Mouse (Mus musculus): ENCODE measurements around the gene Snap91. TPM values are rescaled to one million over a fixed set of nuclear protein-coding genes. Genes with fewer than 3 reads are reported as not detected.

Snap91 gene
- polyA plus RNA-seq, 1 experiment from 2014 or later, result 184 TPM

DNA sequence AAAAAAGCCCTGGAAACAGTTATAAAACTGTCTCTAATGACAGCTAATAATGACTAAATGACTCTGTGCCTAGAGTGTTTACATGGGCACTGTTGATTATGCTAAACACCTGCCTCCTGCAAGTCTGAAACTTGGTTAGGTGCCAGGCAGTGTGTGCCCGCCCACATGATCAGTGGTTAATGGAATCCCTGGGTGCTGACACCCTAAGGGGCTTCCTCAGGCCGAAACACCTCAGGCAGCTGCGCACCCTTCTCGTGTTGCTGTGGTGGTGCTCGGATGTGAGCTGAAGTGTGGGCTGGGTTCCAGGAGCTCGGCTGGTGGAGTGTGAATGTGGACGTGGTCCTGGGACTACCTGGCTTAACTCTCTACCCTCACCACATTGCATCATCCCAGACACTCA lies 103.1 kb downstream of the Snap91 start:
- Histone ChIP-seq H3K36me3 (ENCODE audit: control insufficient read depth, insufficient read depth, low read length) (peaks cover 39% of the 10 kb centered on the region), H3K27me3 (ENCODE audit: control insufficient read depth, insufficient read depth, low read depth, low read length) (no peaks in the 10 kb centered on the region), H3K9ac (ENCODE audit: low read depth, low read length) (no peak overlapping the region), H3K9me3 (replicated peaks; ENCODE audit: control insufficient read depth, low read length, poor library complexity, severe bottlenecking) (no peaks in the 10 kb centered on the region), H3K4me3 (ENCODE audit: low read depth, low read length) (no peak overlapping the region), H3K4me1 (ENCODE audit: control insufficient read depth, insufficient read depth, low read length) (no peaks in the 10 kb centered on the region), H3K4me2 (ENCODE audit: low read length) (no peak overlapping the region), H3K27ac (ENCODE audit: low read length) (no peak overlapping the region)
- 71% methylated on average over 7 of the region's 7 CpGs for WGBS
- 0 out of 2 replicates have a peak, but pooled peaks have one; percentile 17 for ATAC-seq

DNA sequence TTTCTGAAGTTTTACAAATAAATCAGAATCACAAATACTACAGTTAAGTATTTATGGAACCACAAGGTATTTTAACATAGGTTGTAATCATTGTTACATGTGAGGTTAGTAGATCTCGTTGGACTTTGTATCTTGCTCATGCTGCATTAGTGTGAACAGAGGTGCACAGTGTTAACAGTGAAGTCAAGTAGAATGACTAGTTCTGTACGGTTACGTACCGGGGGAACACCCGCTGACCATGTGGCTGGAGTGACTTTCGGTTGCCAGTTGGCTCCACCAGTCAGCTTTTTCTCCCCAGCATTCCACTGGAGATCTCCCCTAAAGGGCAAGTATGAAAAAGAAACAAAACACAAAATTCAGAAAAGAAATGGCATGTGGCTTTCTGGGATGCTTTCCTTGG lies 105.1 kb downstream of the Snap91 start:
- H3K9me3 ChIP-seq (replicated peaks; ENCODE audit: control insufficient read depth, low read length, poor library complexity, severe bottlenecking), result no peaks in the 10 kb centered on the region
- H3K4me1 ChIP-seq (ENCODE audit: control insufficient read depth, insufficient read depth, low read length), result no peaks in the 10 kb centered on the region
- no peak overlapping the region for H3K4me2 ChIP-seq (ENCODE audit: low read length)
- H3K36me3 ChIP-seq (ENCODE audit: control insufficient read depth, insufficient read depth, low read length), result peaks cover 38% of the 10 kb centered on the region
- no peak overlapping the region for H3K4me3 ChIP-seq (ENCODE audit: low read depth, low read length)
- H3K27me3 ChIP-seq (ENCODE audit: control insufficient read depth, insufficient read depth, low read depth, low read length), result no peaks in the 10 kb centered on the region
- 97% methylated on average over 6 of the region's 6 CpGs for WGBS
- no peak for ATAC-seq
- H3K27ac ChIP-seq (ENCODE audit: low read length), result no peak overlapping the region
- H3K9ac ChIP-seq (ENCODE audit: low read depth, low read length), result no peak overlapping the region

DNA sequence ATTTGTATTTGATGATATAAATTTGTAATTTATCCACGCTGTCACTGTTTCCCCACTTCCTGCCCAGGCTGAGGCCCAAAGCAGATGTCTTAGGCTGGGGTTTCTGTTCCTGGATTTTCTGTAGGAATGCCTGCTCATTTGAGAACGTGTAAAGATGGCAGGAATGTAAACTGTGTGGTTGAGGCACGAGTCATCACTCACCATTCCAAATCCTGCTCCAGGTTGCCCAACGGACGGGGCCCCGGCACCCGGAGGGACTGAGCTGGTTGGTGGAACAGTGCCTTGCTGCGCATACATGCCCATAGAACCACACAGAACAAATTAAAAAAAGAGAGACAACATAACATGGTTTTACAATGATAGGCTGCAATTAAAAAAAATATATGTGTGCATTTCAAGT lies 106.5 kb downstream of the Snap91 start:
- Histone ChIP-seq H3K4me3 (ENCODE audit: low read depth, low read length) (no peak overlapping the region), H3K9me3 (replicated peaks; ENCODE audit: control insufficient read depth, low read length, poor library complexity, severe bottlenecking) (no peaks in the 10 kb centered on the region), H3K36me3 (ENCODE audit: control insufficient read depth, insufficient read depth, low read length) (peaks cover 30% of the 10 kb centered on the region), H3K4me2 (ENCODE audit: low read length) (no peak overlapping the region), H3K27ac (ENCODE audit: low read length) (no peak overlapping the region), H3K4me1 (ENCODE audit: control insufficient read depth, insufficient read depth, low read length) (no peaks in the 10 kb centered on the region), H3K27me3 (ENCODE audit: control insufficient read depth, insufficient read depth, low read depth, low read length) (no peaks in the 10 kb centered on the region), H3K9ac (ENCODE audit: low read depth, low read length) (no peak overlapping the region)
- ATAC-seq, result no peak
- 88% methylated on average over 8 of the region's 8 CpGs for WGBS

GRCm38 (mm10) chr9:86772897-86773296 lies 107.6 kb downstream of the Snap91 start:
- WGBS, result 80% methylated on average over 3 of the region's 3 CpGs
- Histone ChIP-seq H3K4me1 (ENCODE audit: control insufficient read depth, insufficient read depth, low read length) (no peaks in the 10 kb centered on the region), H3K36me3 (ENCODE audit: control insufficient read depth, insufficient read depth, low read length) (peaks cover 34% of the 10 kb centered on the region), H3K27ac (ENCODE audit: low read length) (no peak overlapping the region), H3K27me3 (ENCODE audit: control insufficient read depth, insufficient read depth, low read depth, low read length) (no peaks in the 10 kb centered on the region), H3K9ac (ENCODE audit: low read depth, low read length) (no peak overlapping the region), H3K4me3 (ENCODE audit: low read depth, low read length) (no peak overlapping the region), H3K9me3 (replicated peaks; ENCODE audit: control insufficient read depth, low read length, poor library complexity, severe bottlenecking) (no peaks in the 10 kb centered on the region), H3K4me2 (ENCODE audit: low read length) (no peak overlapping the region)
- no peak for ATAC-seq

DNA sequence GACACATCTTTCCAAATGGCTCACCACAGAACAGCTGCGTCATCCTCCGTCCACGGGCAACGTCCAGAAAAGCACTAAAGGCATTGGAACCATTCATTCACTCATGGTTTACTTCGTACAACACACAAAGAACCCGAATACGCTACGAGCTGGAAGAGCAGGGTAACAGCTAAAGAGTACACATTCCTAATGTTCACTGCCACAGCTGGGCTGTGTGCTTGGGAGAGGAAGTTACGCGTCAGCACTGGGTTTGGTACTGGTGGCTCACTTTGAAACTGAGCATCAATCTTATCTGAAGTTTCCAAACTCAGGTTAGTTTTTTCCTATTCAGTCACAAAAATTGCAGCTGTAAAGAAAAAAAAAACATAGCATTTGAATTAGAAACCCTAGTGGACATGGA lies 113.5 kb downstream of the Snap91 start:
- Histone ChIP-seq H3K27ac (ENCODE audit: low read length) (no peak overlapping the region), H3K4me1 (ENCODE audit: control insufficient read depth, insufficient read depth, low read length) (no peaks in the 10 kb centered on the region), H3K9ac (ENCODE audit: low read depth, low read length) (no peak overlapping the region), H3K4me3 (ENCODE audit: low read depth, low read length) (no peak overlapping the region), H3K9me3 (replicated peaks; ENCODE audit: control insufficient read depth, low read length, poor library complexity, severe bottlenecking) (no peaks in the 10 kb centered on the region), H3K27me3 (ENCODE audit: control insufficient read depth, insufficient read depth, low read depth, low read length) (no peaks in the 10 kb centered on the region), H3K36me3 (ENCODE audit: control insufficient read depth, insufficient read depth, low read length) (peaks cover 17% of the 10 kb centered on the region), H3K4me2 (ENCODE audit: low read length) (no peak overlapping the region)
- 86% methylated on average over 10 of the region's 10 CpGs for WGBS
- no peak for ATAC-seq

DNA sequence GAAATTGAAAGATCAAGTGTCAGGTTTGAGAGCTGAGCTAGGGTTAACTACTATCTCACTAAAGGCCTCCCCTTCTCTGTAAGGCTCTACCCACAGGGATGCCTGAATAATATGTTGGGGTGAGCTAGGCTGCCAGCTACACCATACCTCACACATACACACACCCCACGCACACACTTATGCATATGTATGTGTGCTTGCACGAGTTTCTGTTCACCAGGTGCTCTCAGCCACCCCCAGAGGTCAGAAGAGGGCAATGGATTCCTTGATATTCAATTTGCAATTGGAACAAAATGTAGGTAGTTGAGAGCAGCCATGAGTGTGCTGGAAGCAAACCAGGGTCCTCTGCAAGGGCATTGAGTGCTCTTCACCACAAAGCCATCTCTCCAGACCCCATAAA lies 116.5 kb downstream of the Snap91 start:
- no peaks in the 10 kb centered on the region for H3K9me3 ChIP-seq (replicated peaks; ENCODE audit: control insufficient read depth, low read length, poor library complexity, severe bottlenecking)
- no peak overlapping the region for H3K4me2 ChIP-seq (ENCODE audit: low read length)
- no peak overlapping the region for H3K4me3 ChIP-seq (ENCODE audit: low read depth, low read length)
- WGBS, result 53% methylated on average over 2 of the region's 2 CpGs
- H3K9ac ChIP-seq (ENCODE audit: low read depth, low read length), result no peak overlapping the region
- H3K27ac ChIP-seq (ENCODE audit: low read length), result no peak overlapping the region
- no peaks in the 10 kb centered on the region for H3K4me1 ChIP-seq (ENCODE audit: control insufficient read depth, insufficient read depth, low read length)
- ATAC-seq, result no peak
- H3K27me3 ChIP-seq (ENCODE audit: control insufficient read depth, insufficient read depth, low read depth, low read length), result no peaks in the 10 kb centered on the region
- peaks cover 11% of the 10 kb centered on the region; the same call in 1 of the 2 replicates for H3K36me3 ChIP-seq (ENCODE audit: control insufficient read depth, insufficient read depth, low read length)

DNA sequence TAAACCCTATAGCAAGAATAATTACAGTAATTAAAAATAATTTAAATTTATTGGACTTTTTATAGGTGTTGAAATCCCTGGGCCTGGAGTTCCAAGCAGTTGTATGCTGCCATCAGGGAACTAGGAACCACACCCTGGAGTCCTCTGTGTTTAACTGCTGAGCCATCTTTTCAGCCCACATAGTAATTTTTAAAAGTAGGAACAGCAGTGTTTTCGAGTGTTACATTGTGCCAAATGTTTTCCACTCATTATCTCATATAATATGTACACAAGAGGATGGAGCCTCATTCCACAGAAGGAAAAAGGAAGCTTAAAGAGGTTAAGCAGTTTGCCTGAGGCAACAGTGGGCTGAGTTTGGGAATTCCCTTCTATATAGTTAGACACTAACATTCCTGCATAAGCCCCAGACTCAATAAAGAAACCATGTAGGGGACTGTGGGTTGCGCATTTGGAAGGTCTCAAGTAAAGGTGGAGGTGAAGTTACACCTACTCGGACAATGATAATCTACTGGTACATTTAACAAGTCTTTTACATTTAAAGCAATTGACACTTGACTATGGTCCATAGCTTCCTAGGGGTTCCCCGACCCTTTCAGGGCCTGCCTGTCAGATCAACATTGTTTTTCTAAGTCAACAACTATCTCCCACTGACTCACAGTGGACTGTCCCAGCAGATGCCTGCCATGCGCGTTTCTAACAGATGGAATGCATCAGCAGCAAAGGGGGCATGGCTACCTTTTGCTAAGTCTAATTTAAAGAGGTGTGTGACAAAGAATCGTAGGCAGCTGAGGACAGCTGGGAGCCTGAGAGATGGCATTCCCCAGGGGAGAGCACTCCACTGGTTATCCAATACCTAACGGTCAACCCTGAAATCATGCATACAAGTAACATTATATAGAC lies 117.7 kb downstream of the Snap91 start:
- Histone ChIP-seq H3K36me3 (ENCODE audit: control insufficient read depth, insufficient read depth, low read length) (peaks cover 6% of the 10 kb centered on the region; the same call in 1 of the 2 replicates), H3K9ac (ENCODE audit: low read depth, low read length) (no peak overlapping the region), H3K4me3 (ENCODE audit: low read depth, low read length) (no peak overlapping the region), H3K4me2 (ENCODE audit: low read length) (no peak overlapping the region), H3K4me1 (ENCODE audit: control insufficient read depth, insufficient read depth, low read length) (no peaks in the 10 kb centered on the region), H3K27ac (ENCODE audit: low read length) (no peak overlapping the region), H3K27me3 (ENCODE audit: control insufficient read depth, insufficient read depth, low read depth, low read length) (no peaks in the 10 kb centered on the region), H3K9me3 (replicated peaks; ENCODE audit: control insufficient read depth, low read length, poor library complexity, severe bottlenecking) (no peaks in the 10 kb centered on the region)
- no peak for ATAC-seq
- WGBS, result 63% methylated on average over 8 of the region's 8 CpGs

DNA sequence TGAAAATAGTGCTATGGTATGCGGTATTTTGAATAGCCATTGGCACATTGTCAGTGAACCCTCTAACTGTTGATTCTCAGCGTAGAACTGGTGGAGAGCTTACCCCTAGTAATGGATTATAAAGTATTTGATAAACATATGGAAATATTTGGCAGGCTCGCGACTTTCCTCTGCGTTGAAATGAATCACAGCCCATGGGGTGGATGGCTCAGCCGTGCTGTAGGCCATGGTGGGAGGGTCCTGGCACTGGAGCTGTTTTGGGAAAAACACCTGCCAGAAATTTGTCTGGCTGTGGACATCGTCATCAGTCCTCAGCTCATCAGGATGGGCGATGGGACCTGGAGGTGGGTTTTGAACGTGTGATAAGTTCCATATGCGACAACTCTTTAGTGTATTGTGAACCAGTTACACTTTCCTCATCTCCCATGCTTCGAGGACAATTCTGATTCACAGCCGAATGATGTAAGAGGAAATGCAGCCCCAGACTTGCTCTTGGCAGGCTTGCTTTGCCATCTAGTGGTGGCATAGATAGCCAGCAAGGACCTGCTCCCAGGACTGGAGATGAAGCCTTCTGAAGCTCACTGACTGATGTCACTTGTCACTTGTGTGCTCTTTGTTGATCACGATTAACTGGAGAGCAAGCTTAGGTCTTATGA lies 134.4 kb downstream of the Snap91 start:
- H3K4me2 ChIP-seq (ENCODE audit: low read length), result 0 out of 2 replicates have a peak overlapping the region, but pooled peaks have one; percentile 3
- H3K9ac ChIP-seq (ENCODE audit: low read depth, low read length), result no peak overlapping the region
- 34% methylated on average over 13 of the region's 13 CpGs for WGBS
- H3K4me1 ChIP-seq (ENCODE audit: control insufficient read depth, insufficient read depth, low read length), result peaks cover 10% of the 10 kb centered on the region
- H3K27me3 ChIP-seq (ENCODE audit: control insufficient read depth, insufficient read depth, low read depth, low read length), result no peaks in the 10 kb centered on the region; the same call in none of the 2 replicates
- no peak overlapping the region for H3K4me3 ChIP-seq (ENCODE audit: low read depth, low read length)
- H3K27ac ChIP-seq (ENCODE audit: low read length), result no peak overlapping the region
- peak; percentile 84 for ATAC-seq
- no peaks in the 10 kb centered on the region for H3K9me3 ChIP-seq (replicated peaks; ENCODE audit: control insufficient read depth, low read length, poor library complexity, severe bottlenecking)
- H3K36me3 ChIP-seq (ENCODE audit: control insufficient read depth, insufficient read depth, low read length), result no peaks in the 10 kb centered on the region

- H3K4me2 ChIP-seq (ENCODE audit: low read length), result peak overlapping the region; percentile 75
- no peaks in the 10 kb centered on the region for H3K36me3 ChIP-seq (ENCODE audit: control insufficient read depth, insufficient read depth, low read length)
- no peaks in the 10 kb centered on the region; the same call in none of the 2 replicates for H3K27me3 ChIP-seq (ENCODE audit: control insufficient read depth, insufficient read depth, low read depth, low read length)
- no peaks in the 10 kb centered on the region for H3K9me3 ChIP-seq (replicated peaks; ENCODE audit: control insufficient read depth, low read length, poor library complexity, severe bottlenecking)
- ATAC-seq, result no peak
- no peak overlapping the region for H3K9ac ChIP-seq (ENCODE audit: low read depth, low read length)
- H3K4me1 ChIP-seq (ENCODE audit: control insufficient read depth, insufficient read depth, low read length), result peaks cover 10% of the 10 kb centered on the region
- 27% methylated on average over 5 of the region's 5 CpGs for WGBS
- peak overlapping the region; percentile 41 for H3K4me3 ChIP-seq (ENCODE audit: low read depth, low read length)
- H3K27ac ChIP-seq (ENCODE audit: low read length), result no peak overlapping the region
Observed at GRCm38 (mm10) chr9:86744041-86744440, 136.4 kb downstream of the Snap91 start.
